12 mouse cellular contexts compared by ENCODE assay signal in the genomic region with DNA sequence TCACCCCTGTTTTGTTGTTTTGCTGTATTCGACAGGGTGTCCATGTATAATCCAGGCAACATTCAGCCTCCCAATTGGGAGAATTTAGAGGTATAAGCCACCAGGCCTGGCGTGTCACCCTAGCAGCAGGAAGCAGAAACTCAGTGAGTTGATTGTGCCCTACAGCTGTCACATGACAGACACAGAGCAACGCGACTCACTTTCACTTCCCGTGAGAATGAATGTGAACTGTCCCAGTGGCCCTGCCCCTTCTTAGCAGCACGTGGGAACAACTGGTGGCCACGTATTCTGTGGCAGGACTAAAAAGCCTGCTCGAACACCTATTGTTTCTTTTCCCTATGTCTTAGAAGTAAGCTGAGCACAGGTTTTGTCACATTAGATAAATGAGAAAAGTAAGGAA. TPM values are rescaled to one million over a fixed set of nuclear protein-coding genes. Genes with fewer than 3 reads are reported as not detected.
DNase-seq lines count a peak whose midpoint lies in the region; ATAC-seq lines count a peak whose summit lies in the region.
"Had no signal": no experiment of that assay in that cellular context is flagged by ENCODE, and none has a peak within 500 bp of the region (broad histone marks: within the 10 kb centered on the region; RNA-seq: fewer than 3 reads in every experiment).

No protein-coding gene starts in this region.

- WGBS in heart, embryonic 12.5 days, result 58% methylated on average over 8 of the region's 8 CpGs

- no peaks in the 10 kb centered on the region for H3K27me3 ChIP-seq in heart, embryonic 12.5 days (replicated peaks)
- H3K27me3 ChIP-seq: liver, embryonic 15.5 days had no signal

- H3K9me3 ChIP-seq in heart, embryonic 12.5 days (replicated peaks), result no peaks in the 10 kb centered on the region
- H3K9me3 ChIP-seq: hindbrain, embryonic 15.5 days; liver, embryonic 15.5 days had no signal

- no peak overlapping the region for H3K4me3 ChIP-seq in heart, embryonic 12.5 days
- H3K4me3 ChIP-seq: hindbrain, embryonic 15.5 days; liver, embryonic 15.5 days had no signal

- no peak overlapping the region for H3K9ac ChIP-seq in heart, embryonic 12.5 days
- H3K9ac ChIP-seq: hindbrain, embryonic 15.5 days; liver, embryonic 15.5 days had no signal

- ATAC-seq in heart, embryonic 12.5 days (ENCODE audit: insufficient number of reproducible peaks, low FRiP score), result no peak

- H3K27ac ChIP-seq in heart, embryonic 12.5 days (ENCODE audit: poor library complexity, severe bottlenecking), result no peak overlapping the region
- H3K27ac ChIP-seq: hindbrain, embryonic 15.5 days; liver, embryonic 15.5 days had no signal

- no peak overlapping the region for H3K4me2 ChIP-seq in heart, embryonic 12.5 days
- H3K4me2 ChIP-seq: hindbrain, embryonic 15.5 days; liver, embryonic 15.5 days had no signal

- DNase-seq in heart, adult 11 months, result peak; percentile 92
- DNase-seq in 3T3-L1 (ENCODE audit: low read depth, low spot score), result peak; percentile 3
- peak; percentile 13 for DNase-seq in brain, adult 2 months (ENCODE audit: low read depth, low spot score)
- peak; percentile 48 to 71 for DNase-seq in natural killer cell, adult 2 months (ENCODE audit: low spot score in 2 of 2)
- no peak for DNase-seq in testis, postnatal 10 days (ENCODE audit: low spot score)
- DNase-seq in frontal cortex, adult 2 months (ENCODE audit: extremely low spot score in 1 of 2, low spot score in 1 of 2), result no peak
- no peak for DNase-seq in layer of hippocampus, postnatal 25 days (ENCODE audit: extremely low spot score in 1 of 2, low spot score in 1 of 2)
- DNase-seq: cerebellum, adult 9-11 months; right cerebral cortex, postnatal 25 days had no signal

- H3K36me3 ChIP-seq in heart, embryonic 12.5 days, result no peaks in the 10 kb centered on the region
- H3K36me3 ChIP-seq: hindbrain, embryonic 15.5 days; liver, embryonic 15.5 days had no signal

- H3K4me1 ChIP-seq in heart, embryonic 12.5 days (replicated peaks), result no peaks in the 10 kb centered on the region
- H3K4me1 ChIP-seq: liver, embryonic 15.5 days had no signal

RNA-seq across cellular contexts. Expression of gene Tmsb4x, which starts 22.0 kb away (rescaled TPM):
- polyA plus RNA-seq in heart, embryonic 12.5 days (2016; fragmentation: Nextera tagmentation; extraction: Ambion mirVana), result 3,404 and 3,505 TPM in 2 replicates
- 2,019 and 2,186 TPM in 2 replicates for polyA plus RNA-seq in frontal cortex, adult 2 months (2012; rRNA removed)
- 1,000 to 10,000 TPM; 1,648 to 1,826 TPM for total RNA-seq in layer of hippocampus, postnatal 25 days (2021)

RNA-seq across cellular contexts. Expression of gene Tlr8, which starts 33.0 kb away (rescaled TPM):
- polyA plus RNA-seq in heart, embryonic 12.5 days (2016; fragmentation: Nextera tagmentation; extraction: Ambion mirVana), result 0.12 and 0.27 TPM in 2 replicates
- polyA plus RNA-seq in frontal cortex, adult 2 months (2012; rRNA removed), result 0.08 and 0.24 TPM in 2 replicates
- total RNA-seq in layer of hippocampus, postnatal 25 days (2021), result under 1 TPM; 0.14 to 0.20 TPM

Comparison
In these comparisons a context has a peak if more than half of its experiments do, and no peak if none do; other contexts are left out.
1. DNase-seq: peak in heart, adult 11 months (single experiment), 3T3-L1 (single experiment), brain, adult 2 months (single experiment) and natural killer cell, adult 2 months (2 of 2); none in testis, postnatal 10 days (single experiment), frontal cortex, adult 2 months (0 of 2) and layer of hippocampus, postnatal 25 days (0 of 2).